Mouse (Mus musculus) heart, postnatal 10 days (tissue): ENCODE measurements around the gene Tex46. TPM values are rescaled to one million over a fixed set of nuclear protein-coding genes. Genes with fewer than 3 reads are reported as not detected.

Source experiments
- microRNA-seq, 2 experiments: library from miRNA; unstranded; fragments of <30 nt; microRNA quantifications; one replicate each; pipeline ENCODE4 v1.2.0; 2022
- total RNA-seq, 2 experiments: library from RNA; stranded (reverse); gene quantifications; 2 replicates each; pipeline ENCODE4 v1.2.3; 2021

The Tex46 gene
- total RNA-seq, 2 experiments from 2014 or later, result not detected

Small RNAs within 50 kb of the gene (microRNA-seq; reads per million reads assigned to microRNA genes)
- gene Gm22180, result 0 reads per million in 2 experiments

Other genes with a start within 250 kb of the Tex46 start
- not detected for gene Htr1d, start 186.9 kb upstream of the Tex46 start, total RNA-seq
- under 1 TPM; 0.55 to 0.62 TPM for gene 6030445D17Rik, start 148.2 kb upstream of the Tex46 start, total RNA-seq
- gene Luzp1, start 140.7 kb upstream of the Tex46 start, total RNA-seq, result 10 to 100 TPM; 58.3 to 69.0 TPM
- 10 to 100 TPM; 42.9 to 52.6 TPM for gene Kdm1a, start 7.7 kb upstream of the Tex46 start, total RNA-seq
- not detected for gene Lactbl1, start 12.2 kb downstream of the Tex46 start, total RNA-seq
- gene Ephb2, start 225.6 kb downstream of the Tex46 start, total RNA-seq, result 1 to 10 TPM; 1.3 to 1.4 TPM